Mouse (Mus musculus) heart, adult 8-10 months (tissue): ENCODE results near the gene Npm1. TPM values are rescaled to one million over a fixed set of nuclear protein-coding genes. Genes with fewer than 3 reads are reported as not detected.
A peak's percentile ranks its signal among the peaks of the same experiment; 100 is the strongest.

Source experiments
- DNase-seq: peaks from one replicate; pipeline ENCODE4 v3.0.0; 2022; ENCODE audit warnings: low spot score
- total RNA-seq, 4 experiments: library from RNA; stranded (reverse); gene quantifications; 2 replicates each; pipeline ENCODE4 v1.2.4; 2022

Gene Npm1
- total RNA-seq, 4 experiments from 2014 or later, result 139 to 175 (median 148) TPM

DNA sequence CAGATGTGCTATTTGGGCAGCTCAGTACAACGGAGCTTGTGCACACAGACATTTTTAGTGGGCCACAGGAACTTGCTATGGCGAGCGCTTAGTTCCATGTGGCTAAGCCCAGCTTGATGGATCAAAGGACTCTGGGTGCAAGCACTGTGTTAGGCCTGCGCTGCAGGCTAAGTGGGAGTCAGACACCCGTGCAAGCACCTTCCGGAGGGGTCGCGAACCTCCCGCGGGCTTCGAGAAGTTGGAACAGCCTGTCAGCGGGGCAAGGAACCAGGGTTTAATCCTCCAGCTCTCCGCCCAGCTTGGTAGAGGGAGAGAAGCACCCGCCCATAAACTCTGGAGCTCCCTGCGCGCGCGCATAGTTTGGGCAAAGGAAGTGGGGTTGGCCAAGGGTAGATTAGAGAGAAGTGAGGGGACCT is 17.7 kb upstream of the Npm1 start:
- no peak for DNase-seq

- DNase-seq, result no peak
Observed at GRCm38 (mm10) chr11:33179802-33180201, 16.8 kb upstream of the Npm1 start.

GRCm38 (mm10) chr11:33176525-33177245 is 13.7 kb upstream of the Npm1 start:
- peak; percentile 43 for DNase-seq

DNA sequence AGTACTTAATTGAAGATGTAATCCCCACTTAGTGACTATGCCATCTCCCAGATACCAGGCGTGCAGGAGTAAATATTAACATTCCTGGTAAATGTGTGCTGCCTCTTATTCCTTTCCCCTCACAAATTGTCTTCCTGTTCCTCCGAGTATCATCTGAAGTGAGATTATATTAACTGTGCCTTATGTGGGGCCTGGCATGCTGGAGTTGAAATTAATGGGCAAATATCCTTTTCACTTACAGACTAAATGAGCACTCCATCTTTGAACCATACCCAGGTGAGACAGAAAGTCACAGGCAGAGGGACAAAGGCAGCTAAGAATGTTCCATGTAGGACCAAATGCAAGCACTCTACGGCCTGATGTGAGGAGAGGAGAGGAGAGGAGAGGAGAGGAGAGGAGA is 12.8 kb upstream of the Npm1 start:
- DNase-seq, result no peak

- no peak for DNase-seq
Observed at GRCm38 (mm10) chr11:33170489-33170888, 7.5 kb upstream of the Npm1 start.

- peak; percentile 56 for DNase-seq
Observed at GRCm38 (mm10) chr11:33162211-33162997, 602 bp downstream of the Npm1 start.

DNA sequence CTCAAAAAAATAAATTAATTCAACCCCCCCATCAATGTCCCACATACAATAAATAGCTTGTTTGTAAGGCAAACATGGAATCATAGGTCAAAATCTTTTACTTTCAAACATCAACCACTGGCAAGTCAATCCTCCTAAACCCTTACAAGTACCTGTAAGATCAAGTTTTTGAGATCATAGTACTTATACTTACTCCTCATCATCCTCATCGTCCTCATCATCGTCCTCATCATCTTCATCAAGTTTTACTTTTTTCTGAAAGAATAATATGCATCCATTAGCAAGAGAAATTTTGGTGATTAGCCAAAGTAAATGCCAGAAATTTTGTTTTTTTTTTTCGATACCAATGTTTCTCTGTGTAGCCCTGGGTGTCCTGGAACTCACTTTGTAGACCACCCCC is 3.3 kb downstream of the Npm1 start:
- DNase-seq, result no peak

DNA sequence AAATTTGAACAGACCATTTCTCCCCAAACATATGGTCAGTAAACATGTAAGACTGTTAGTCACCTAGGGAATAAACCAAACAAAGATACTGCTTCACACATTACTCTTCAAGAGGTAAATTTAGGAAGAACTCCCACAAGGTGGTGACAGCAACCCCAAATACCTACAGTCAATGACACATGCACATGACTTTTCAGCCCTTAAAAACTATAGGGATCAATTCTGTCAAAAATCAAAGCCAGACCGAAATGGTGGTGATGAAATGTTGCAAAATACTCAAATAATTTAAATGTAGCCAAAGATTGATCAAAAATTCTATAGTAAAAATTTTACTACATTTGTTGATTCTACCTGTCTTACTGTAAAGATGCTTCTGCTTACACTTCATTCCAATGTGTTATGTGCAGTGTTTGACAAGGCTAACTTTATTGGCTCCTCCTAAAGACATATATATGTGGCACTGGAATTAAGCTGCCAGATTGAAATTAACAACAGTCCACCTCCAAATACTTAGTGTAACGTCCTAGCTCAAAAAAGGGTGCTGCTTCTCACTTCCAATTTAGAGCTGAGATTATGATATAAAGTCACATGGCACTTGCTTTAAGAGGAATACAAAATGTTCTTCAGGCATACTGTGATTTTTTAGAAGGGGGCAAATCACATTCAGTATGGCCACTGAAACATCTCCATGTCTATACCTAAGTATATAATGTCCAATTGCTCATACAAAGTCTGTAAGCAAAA is 5.4 kb downstream of the Npm1 start:
- DNase-seq, result no peak

- no peak for DNase-seq
Observed at GRCm38 (mm10) chr11:33156436-33157015, 6.5 kb downstream of the Npm1 start.

GRCm38 (mm10) chr11:33154459-33154858 is 8.5 kb downstream of the Npm1 start:
- no peak for DNase-seq

- no peak for DNase-seq
Observed at GRCm38 (mm10) chr11:33152997-33153396, 10.0 kb downstream of the Npm1 start.

GRCm38 (mm10) chr11:33151780-33152145 is 11.2 kb downstream of the Npm1 start:
- DNase-seq, result no peak

DNA sequence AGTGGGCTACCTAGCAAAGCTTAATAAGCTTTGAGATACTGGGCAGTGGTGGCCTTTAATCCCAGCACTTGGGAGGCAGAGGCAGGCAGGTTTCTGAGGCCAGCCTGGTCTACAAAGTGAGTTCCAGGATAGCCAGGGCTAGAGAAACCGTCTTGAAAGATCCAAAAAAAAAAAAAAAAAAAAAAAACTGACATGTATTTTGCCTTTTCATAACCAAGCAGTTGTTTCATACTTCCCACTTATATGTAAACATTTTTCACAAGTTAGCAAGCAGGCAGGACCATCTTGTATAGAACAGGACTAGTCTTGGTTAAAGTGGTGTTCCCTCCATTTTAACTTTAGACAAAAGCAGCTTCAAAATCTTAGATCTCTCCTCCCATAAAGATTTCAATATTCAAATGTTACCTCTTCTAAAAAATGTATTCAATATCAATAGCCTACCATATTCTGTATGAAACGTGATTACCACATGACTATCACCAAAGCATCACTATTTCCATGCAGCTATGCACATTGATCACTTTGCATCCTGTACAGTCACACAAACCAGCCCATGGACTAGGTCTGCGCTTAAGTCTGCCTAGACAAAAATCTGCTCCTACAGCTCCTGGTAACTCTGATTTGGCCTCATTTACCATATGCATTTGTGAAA is 11.8 kb downstream of the Npm1 start:
- DNase-seq, result no peak

DNA sequence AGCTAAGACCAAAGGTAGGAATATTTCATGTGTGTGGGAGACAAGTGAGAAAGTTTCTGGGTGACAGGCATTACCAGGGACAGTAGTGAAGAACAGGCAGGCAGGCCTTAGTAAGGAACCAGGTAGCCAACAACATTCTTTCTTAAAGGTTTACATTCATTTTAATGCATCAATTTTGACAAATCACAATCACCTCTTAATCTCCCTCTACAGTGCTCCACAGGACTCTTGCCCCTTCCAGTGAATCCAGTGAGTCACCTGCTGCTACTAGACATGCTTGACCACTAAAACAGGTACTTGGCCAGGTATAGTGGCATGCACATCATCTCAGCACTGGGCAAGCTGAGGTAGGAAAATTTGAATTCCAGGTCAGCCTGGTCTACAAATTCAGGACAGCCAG is 12.6 kb downstream of the Npm1 start:
- DNase-seq, result no peak

- DNase-seq, result no peak
Observed at GRCm38 (mm10) chr11:33149453-33149852, 13.6 kb downstream of the Npm1 start.

DNA sequence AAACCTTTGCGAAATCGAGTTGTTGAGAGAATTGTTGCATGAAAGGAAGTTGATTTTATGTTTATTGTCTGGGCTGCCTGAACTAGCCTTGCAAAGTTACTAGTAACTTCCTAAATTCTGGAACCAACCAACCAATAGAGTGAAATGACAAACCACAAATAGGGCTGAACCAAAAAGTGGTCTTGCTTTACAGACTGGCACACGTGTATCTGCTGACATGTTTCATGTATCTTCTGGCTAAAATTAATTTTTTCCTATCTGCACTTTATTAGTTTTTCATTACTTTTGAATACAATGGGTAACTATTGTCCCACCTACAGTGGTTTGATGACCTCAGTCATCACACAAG is 13.9 kb downstream of the Npm1 start:
- no peak for DNase-seq

GRCm38 (mm10) chr11:33148338-33149087 is 14.5 kb downstream of the Npm1 start:
- DNase-seq, result peak; percentile 80

GRCm38 (mm10) chr11:33147572-33148337 is 15.3 kb downstream of the Npm1 start:
- DNase-seq, result no peak

- no peak for DNase-seq
Observed at GRCm38 (mm10) chr11:33147171-33147571, 15.8 kb downstream of the Npm1 start, which contains the start of gene Fgf18. TSS of gene Fgf18 (minus strand) at chr11:33147400.

DNA sequence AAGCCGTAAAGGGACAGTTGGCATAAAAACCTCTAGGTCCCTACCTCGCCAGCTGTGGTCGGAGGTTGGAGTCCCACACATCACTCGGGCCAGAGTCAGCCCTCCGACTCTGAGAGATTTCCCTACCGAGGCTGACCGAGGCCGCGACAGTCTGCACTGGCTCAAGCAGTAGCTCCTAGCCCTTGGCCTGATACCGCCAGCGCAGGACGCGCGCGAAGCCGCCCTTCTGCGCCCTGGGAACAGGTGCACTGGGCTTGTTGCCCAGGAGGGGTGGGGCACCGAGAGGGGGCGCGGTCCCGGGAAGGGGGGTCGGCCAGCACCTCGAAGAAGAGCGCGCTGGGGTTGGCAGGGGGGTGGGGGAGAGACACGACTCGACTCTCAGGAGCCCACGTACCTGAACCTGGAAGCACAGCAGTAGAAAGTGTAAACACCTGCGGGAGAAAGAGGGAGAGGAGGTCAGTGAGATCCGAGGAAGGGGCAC is 16.3 kb downstream of the Npm1 start:
- DNase-seq, result no peak
